Mouse (Mus musculus): Measurements from ENCODE around the gene Cyp2w1. TPM values are rescaled to one million over a fixed set of nuclear protein-coding genes. Genes with fewer than 3 reads are reported as not detected.

Cyp2w1 gene
- polyA plus RNA-seq, 1 experiment from 2014 or later = 4.8 TPM

GRCm38 (mm10) chr5:139351134-139351533, 1.3 kb upstream of the Cyp2w1 start, which contains the start of gene Cox19:
Cox19 (minus strand) TSS chr5:139351418.
- Histone ChIP-seq H3K4me1 (replicated peaks; ENCODE audit: control insufficient read depth, insufficient read depth) (peaks cover 8% of the 10 kb centered on the region; the same call in 1 of the 2 replicates), H3K4me2 (replicated peaks; ENCODE audit: low read depth) (peak within 1 kb of the TSS; percentile 41), H3K36me3 (ENCODE audit: control insufficient read depth, insufficient read depth, low read length) (no peaks in the 10 kb centered on the region), H3K9ac (ENCODE audit: low read length) (peak within 1 kb of the TSS; percentile 51), H3K9me3 (ENCODE audit: control insufficient read depth, low read length) (no peaks in the 10 kb centered on the region), H3K4me3 (ENCODE audit: low read depth, low read length) (no peak within 1 kb of the TSS), H3K27me3 (ENCODE audit: control insufficient read depth, insufficient read depth, low read length) (no peaks in the 10 kb centered on the region), H3K27ac (replicated peaks) (peak within 1 kb of the TSS; percentile 88)
- ATAC-seq (ENCODE audit: low FRiP score, low TSS enrichment) = no peak
- 40% methylated on average over 5 of the region's 5 CpGs for WGBS
- TF ChIP-seq EP300 (optimal IDR thresholded peaks at IDR 0.05) (no peak), CTCF (IDR thresholded peaks at IDR 0.05; ENCODE audit: low read depth) (no peak)
- no peak for DNase-seq (ENCODE audit: low spot score)

GRCm38 (mm10) chr5:139351628-139352027, 789 bp upstream of the Cyp2w1 start:
- H3K4me1 ChIP-seq (replicated peaks; ENCODE audit: control insufficient read depth, insufficient read depth) = peaks cover 6% of the 10 kb centered on the region; the same call in 1 of the 2 replicates
- H3K4me2 ChIP-seq (replicated peaks; ENCODE audit: low read depth) = peak overlapping the region; percentile 25
- H3K27me3 ChIP-seq (ENCODE audit: control insufficient read depth, insufficient read depth, low read length) = no peaks in the 10 kb centered on the region
- H3K4me3 ChIP-seq (ENCODE audit: low read depth, low read length) = no peak overlapping the region
- TF ChIP-seq EP300 (optimal IDR thresholded peaks at IDR 0.05) (no peak), CTCF (IDR thresholded peaks at IDR 0.05; ENCODE audit: low read depth) (no peak)
- ATAC-seq (ENCODE audit: low FRiP score, low TSS enrichment) (peak; percentile 20), DNase-seq (ENCODE audit: low spot score) (peak; percentile 76)
- H3K9ac ChIP-seq (ENCODE audit: low read length) = peak overlapping the region; percentile 51
- H3K9me3 ChIP-seq (ENCODE audit: control insufficient read depth, low read length) = no peaks in the 10 kb centered on the region
- H3K27ac ChIP-seq (replicated peaks) = peak overlapping the region; percentile 88
- no peaks in the 10 kb centered on the region for H3K36me3 ChIP-seq (ENCODE audit: control insufficient read depth, insufficient read depth, low read length)
- 13% methylated on average over 8 of the region's 8 CpGs for WGBS

- DNase-seq (ENCODE audit: low spot score) = peak; percentile 81
Observed at GRCm38 (mm10) chr5:139353496-139353895, 1.1 kb downstream of the Cyp2w1 start.

GRCm38 (mm10) chr5:139353946-139354345, 1.5 kb downstream of the Cyp2w1 start:
- peak overlapping the region; percentile 21; the same call in 1 of the 2 replicates for H3K4me3 ChIP-seq (ENCODE audit: low read depth, low read length)
- no peaks in the 10 kb centered on the region for H3K9me3 ChIP-seq (ENCODE audit: control insufficient read depth, low read length)
- peak overlapping the region; percentile 78 for H3K27ac ChIP-seq (replicated peaks)
- no peaks in the 10 kb centered on the region for H3K36me3 ChIP-seq (ENCODE audit: control insufficient read depth, insufficient read depth, low read length)
- no peaks in the 10 kb centered on the region for H3K27me3 ChIP-seq (ENCODE audit: control insufficient read depth, insufficient read depth, low read length)
- H3K4me1 ChIP-seq (replicated peaks; ENCODE audit: control insufficient read depth, insufficient read depth) = peaks cover 6% of the 10 kb centered on the region; the same call in 1 of the 2 replicates
- TF ChIP-seq EP300 (optimal IDR thresholded peaks at IDR 0.05) (no peak), CTCF (IDR thresholded peaks at IDR 0.05; ENCODE audit: low read depth) (no peak)
- H3K4me2 ChIP-seq (replicated peaks; ENCODE audit: low read depth) = peak overlapping the region; percentile 41
- H3K9ac ChIP-seq (ENCODE audit: low read length) = 0 out of 2 replicates have a peak overlapping the region, but pooled peaks have one; percentile 4
- ATAC-seq (ENCODE audit: low FRiP score, low TSS enrichment) (peak; percentile 17; the same call in 1 of the 2 replicates), DNase-seq (ENCODE audit: low spot score) (peak; percentile 70)
- 71% methylated on average over 11 of the region's 11 CpGs for WGBS

More at GRCm38 (mm10) chr5:139353496-139353895, 1.1 kb downstream of the Cyp2w1 start:
- Histone ChIP-seq H3K4me1 (replicated peaks; ENCODE audit: control insufficient read depth, insufficient read depth) (peaks cover 6% of the 10 kb centered on the region; the same call in 1 of the 2 replicates), H3K27me3 (ENCODE audit: control insufficient read depth, insufficient read depth, low read length) (no peaks in the 10 kb centered on the region), H3K4me2 (replicated peaks; ENCODE audit: low read depth) (peak overlapping the region; percentile 41), H3K27ac (replicated peaks) (peak overlapping the region; percentile 78), H3K4me3 (ENCODE audit: low read depth, low read length) (peak overlapping the region; percentile 21; the same call in 1 of the 2 replicates), H3K9me3 (ENCODE audit: control insufficient read depth, low read length) (no peaks in the 10 kb centered on the region), H3K36me3 (ENCODE audit: control insufficient read depth, insufficient read depth, low read length) (no peaks in the 10 kb centered on the region), H3K9ac (ENCODE audit: low read length) (0 out of 2 replicates have a peak overlapping the region, but pooled peaks have one; percentile 2)
- 48% methylated on average over 10 of the region's 10 CpGs for WGBS
- TF ChIP-seq CTCF (IDR thresholded peaks at IDR 0.05; ENCODE audit: low read depth) (peak; percentile 68), EP300 (optimal IDR thresholded peaks at IDR 0.05) (no peak)
- ATAC-seq (ENCODE audit: low FRiP score, low TSS enrichment) = no peak

- peaks cover 6% of the 10 kb centered on the region; the same call in 1 of the 2 replicates for H3K4me1 ChIP-seq (replicated peaks; ENCODE audit: control insufficient read depth, insufficient read depth)
- DNase-seq (ENCODE audit: low spot score) (peak; percentile 91), ATAC-seq (ENCODE audit: low FRiP score, low TSS enrichment) (peak; percentile 43)
- no peak overlapping the region for H3K9ac ChIP-seq (ENCODE audit: low read length)
- no peaks in the 10 kb centered on the region for H3K27me3 ChIP-seq (ENCODE audit: control insufficient read depth, insufficient read depth, low read length)
- 32% methylated on average over 19 of the region's 19 CpGs for WGBS
- peak; percentile 97 for TF ChIP-seq CTCF (IDR thresholded peaks at IDR 0.05; ENCODE audit: low read depth)
- no peak for TF ChIP-seq EP300 (optimal IDR thresholded peaks at IDR 0.05)
- no peak overlapping the region for H3K27ac ChIP-seq (replicated peaks)
- no peaks in the 10 kb centered on the region for H3K36me3 ChIP-seq (ENCODE audit: control insufficient read depth, insufficient read depth, low read length)
- H3K9me3 ChIP-seq (ENCODE audit: control insufficient read depth, low read length) = no peaks in the 10 kb centered on the region
- H3K4me2 ChIP-seq (replicated peaks; ENCODE audit: low read depth) = no peak overlapping the region
- H3K4me3 ChIP-seq (ENCODE audit: low read depth, low read length) = no peak overlapping the region
Observed at GRCm38 (mm10) chr5:139355235-139355772, 2.9 kb downstream of the Cyp2w1 start.

GRCm38 (mm10) chr5:139358653-139359052, 6.2 kb downstream of the Cyp2w1 start:
- 79% methylated on average over 2 of the region's 2 CpGs for WGBS
- ATAC-seq (ENCODE audit: low FRiP score, low TSS enrichment) = peak; percentile 38; the same call in 1 of the 2 replicates
- Histone ChIP-seq H3K9me3 (ENCODE audit: control insufficient read depth, low read length) (no peaks in the 10 kb centered on the region), H3K27ac (replicated peaks) (no peak overlapping the region), H3K4me1 (replicated peaks; ENCODE audit: control insufficient read depth, insufficient read depth) (no peaks in the 10 kb centered on the region), H3K4me2 (replicated peaks; ENCODE audit: low read depth) (no peak overlapping the region), H3K27me3 (ENCODE audit: control insufficient read depth, insufficient read depth, low read length) (no peaks in the 10 kb centered on the region), H3K4me3 (ENCODE audit: low read depth, low read length) (no peak overlapping the region), H3K36me3 (ENCODE audit: control insufficient read depth, insufficient read depth, low read length) (no peaks in the 10 kb centered on the region), H3K9ac (ENCODE audit: low read length) (no peak overlapping the region)
- TF ChIP-seq EP300 (optimal IDR thresholded peaks at IDR 0.05) = no peak
- peak; percentile 80 for TF ChIP-seq CTCF (IDR thresholded peaks at IDR 0.05; ENCODE audit: low read depth)
- peak; percentile 69 for DNase-seq (ENCODE audit: low spot score)
